Mouse (Mus musculus) skeletal muscle tissue, adult 2 months (tissue): ENCODE results near the gene Doc2b.

Experiments
- DNase-seq: peaks from one replicate; pipeline ENCODE4 v3.0.0-alpha.2; 2012; ENCODE audit warnings: low read depth, low spot score

The Doc2b gene

GRCm38 (mm10) chr11:75793351-75793750 lies 2.5 kb downstream of the Doc2b start:
- no peak for DNase-seq

GRCm38 (mm10) chr11:75792535-75792934 lies 3.3 kb downstream of the Doc2b start:
- DNase-seq, result no peak

- DNase-seq, result no peak
Observed at GRCm38 (mm10) chr11:75785897-75786296, 10.0 kb downstream of the Doc2b start.

GRCm38 (mm10) chr11:75783799-75784198 lies 12.1 kb downstream of the Doc2b start:
- DNase-seq, result no peak

GRCm38 (mm10) chr11:75781919-75782318 lies 13.9 kb downstream of the Doc2b start:
- DNase-seq, result peak; percentile 51

GRCm38 (mm10) chr11:75775919-75776318 lies 19.9 kb downstream of the Doc2b start:
- DNase-seq, result no peak

GRCm38 (mm10) chr11:75772562-75772961 lies 23.3 kb downstream of the Doc2b start:
- no peak for DNase-seq

- DNase-seq, result peak; percentile 82
Observed at GRCm38 (mm10) chr11:75769206-75769605, 26.6 kb downstream of the Doc2b start.

- DNase-seq, result no peak
Observed at GRCm38 (mm10) chr11:75768091-75768989, 27.5 kb downstream of the Doc2b start.

GRCm38 (mm10) chr11:75767014-75767413 lies 28.8 kb downstream of the Doc2b start:
- peak; percentile 65 for DNase-seq

- no peak for DNase-seq
Observed at GRCm38 (mm10) chr11:75765161-75765560, 30.7 kb downstream of the Doc2b start.

GRCm38 (mm10) chr11:75764521-75765023 lies 31.3 kb downstream of the Doc2b start:
- DNase-seq, result no peak

- no peak for DNase-seq
Observed at GRCm38 (mm10) chr11:75762708-75763107, 33.1 kb downstream of the Doc2b start.

GRCm38 (mm10) chr11:75760785-75761184 lies 35.1 kb downstream of the Doc2b start:
- peak; percentile 71 for DNase-seq

GRCm38 (mm10) chr11:75758553-75758952 lies 37.3 kb downstream of the Doc2b start:
- DNase-seq, result peak; percentile 87

GRCm38 (mm10) chr11:75756687-75757086 lies 39.2 kb downstream of the Doc2b start:
- no peak for DNase-seq

GRCm38 (mm10) chr11:75751082-75751481 lies 44.8 kb downstream of the Doc2b start:
- DNase-seq, result no peak

- DNase-seq, result no peak
Observed at GRCm38 (mm10) chr11:75750537-75750936, 45.3 kb downstream of the Doc2b start.

GRCm38 (mm10) chr11:75744761-75745160 lies 51.1 kb downstream of the Doc2b start:
- no peak for DNase-seq

- no peak for DNase-seq
Observed at GRCm38 (mm10) chr11:75741615-75742014, 54.2 kb downstream of the Doc2b start.

- no peak for DNase-seq
Observed at GRCm38 (mm10) chr11:75740204-75740603, 55.6 kb downstream of the Doc2b start.

- no peak for DNase-seq
Observed at GRCm38 (mm10) chr11:75738477-75738821, 57.4 kb downstream of the Doc2b start.

GRCm38 (mm10) chr11:75737806-75738476 lies 57.9 kb downstream of the Doc2b start:
- no peak for DNase-seq
